Mouse (Mus musculus): ENCODE data around the gene Rps6kb1. TPM values are rescaled to one million over a fixed set of nuclear protein-coding genes. Genes with fewer than 3 reads are reported as not detected.

The Rps6kb1 gene
- polyA plus RNA-seq, 1 experiment: not detected

DNA sequence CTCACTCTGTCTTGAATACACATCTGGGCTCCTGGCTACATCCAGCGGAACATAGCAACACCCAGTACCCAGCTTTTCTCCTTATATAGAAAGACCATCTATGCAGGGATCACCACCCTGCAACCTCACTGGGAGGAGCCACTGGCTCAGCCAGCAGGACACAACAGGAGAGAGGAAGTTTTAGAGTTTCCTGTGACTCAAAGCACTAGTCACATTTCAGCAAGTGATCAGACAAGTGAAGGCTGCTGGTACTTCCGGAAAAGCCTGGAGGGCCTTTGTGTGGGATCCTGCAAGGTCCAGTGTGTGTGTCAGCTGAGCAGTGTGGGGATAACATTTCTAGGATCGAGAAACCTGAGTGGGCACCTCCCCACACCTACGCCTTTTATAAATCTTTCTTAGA lies 32.6 kb upstream of the Rps6kb1 start:
- peaks cover 4% of the 10 kb centered on the region; the same call in 1 of the 2 replicates for H3K4me1 ChIP-seq (ENCODE audit: control insufficient read depth, insufficient read depth, low read length)
- H3K27ac ChIP-seq (ENCODE audit: insufficient read depth, low read depth, low read length): no peak overlapping the region
- H3K4me3 ChIP-seq (ENCODE audit: insufficient read depth, low read depth, low read length): no peak overlapping the region
- 82% methylated on average over 4 of the region's 4 CpGs for WGBS
- TF ChIP-seq POLR2A (IDR thresholded peaks at IDR 0.05; ENCODE audit: insufficient read depth, low read depth, low read length): no peak
- TF ChIP-seq CTCF (IDR thresholded peaks at IDR 0.05; ENCODE audit: insufficient read depth, low read depth, low read length): no peak

DNA sequence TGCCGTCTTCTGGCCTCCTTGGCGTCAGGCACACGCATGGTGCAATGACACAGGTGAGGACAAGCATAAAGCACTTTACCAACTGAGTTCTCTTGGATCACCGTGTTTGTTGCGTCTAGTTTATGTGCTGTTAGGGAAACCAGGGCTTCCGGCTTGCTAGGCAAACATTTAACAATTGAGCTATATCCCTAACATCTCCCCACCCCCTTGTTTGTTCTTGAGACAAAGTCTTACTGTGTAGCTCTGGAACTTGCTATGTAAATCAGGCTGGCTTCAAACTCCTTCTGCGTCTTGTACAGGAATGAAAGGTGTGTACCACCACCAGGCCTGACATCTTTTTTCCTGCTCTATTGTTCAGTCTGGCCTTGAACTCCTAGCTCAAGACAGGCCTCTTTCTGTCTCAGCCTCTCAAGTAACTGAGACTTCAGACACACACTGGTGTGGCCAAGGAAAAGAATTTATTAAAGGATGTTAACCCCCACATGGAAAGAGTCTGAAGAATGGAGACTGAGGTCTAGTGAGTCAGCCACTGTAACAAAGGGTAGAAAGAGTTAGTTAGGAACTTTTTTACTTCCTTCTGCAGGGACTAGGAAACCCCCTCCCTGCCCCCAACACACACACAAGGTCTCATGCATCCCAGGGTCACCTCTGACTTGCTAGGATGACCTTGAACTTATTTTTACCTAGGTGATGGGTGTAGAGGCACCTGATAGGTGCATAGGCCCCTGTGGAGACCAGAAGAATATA lies 31.2 kb upstream of the Rps6kb1 start:
- Histone ChIP-seq H3K4me1 (ENCODE audit: control insufficient read depth, insufficient read depth, low read length) (peaks cover 7% of the 10 kb centered on the region; the same call in 1 of the 2 replicates), H3K4me3 (ENCODE audit: insufficient read depth, low read depth, low read length) (no peak overlapping the region), H3K27ac (ENCODE audit: insufficient read depth, low read depth, low read length) (no peak overlapping the region)
- WGBS: 66% methylated on average over 7 of the region's 7 CpGs
- TF ChIP-seq POLR2A (IDR thresholded peaks at IDR 0.05; ENCODE audit: insufficient read depth, low read depth, low read length) (no peak), CTCF (IDR thresholded peaks at IDR 0.05; ENCODE audit: insufficient read depth, low read depth, low read length) (no peak)

- Histone ChIP-seq H3K4me3 (ENCODE audit: insufficient read depth, low read depth, low read length) (no peak overlapping the region), H3K4me1 (ENCODE audit: control insufficient read depth, insufficient read depth, low read length) (peaks cover 7% of the 10 kb centered on the region; the same call in 1 of the 2 replicates), H3K27ac (ENCODE audit: insufficient read depth, low read depth, low read length) (no peak overlapping the region)
- TF ChIP-seq POLR2A (IDR thresholded peaks at IDR 0.05; ENCODE audit: insufficient read depth, low read depth, low read length) (no peak), CTCF (IDR thresholded peaks at IDR 0.05; ENCODE audit: insufficient read depth, low read depth, low read length) (no peak)
- WGBS: 82% methylated on average over 2 of the region's 2 CpGs
Measured at GRCm38 (mm10) chr11:86574408-86574807, 29.8 kb upstream of the Rps6kb1 start.

GRCm38 (mm10) chr11:86573646-86574231 lies 29.1 kb upstream of the Rps6kb1 start:
- TF ChIP-seq CTCF (IDR thresholded peaks at IDR 0.05; ENCODE audit: insufficient read depth, low read depth, low read length) (no peak), POLR2A (IDR thresholded peaks at IDR 0.05; ENCODE audit: insufficient read depth, low read depth, low read length) (no peak)
- no peak overlapping the region for H3K27ac ChIP-seq (ENCODE audit: insufficient read depth, low read depth, low read length)
- 89% methylated on average over 6 of the region's 6 CpGs for WGBS
- H3K4me3 ChIP-seq (ENCODE audit: insufficient read depth, low read depth, low read length): no peak overlapping the region
- peaks cover 4% of the 10 kb centered on the region; the same call in 1 of the 2 replicates for H3K4me1 ChIP-seq (ENCODE audit: control insufficient read depth, insufficient read depth, low read length)

DNA sequence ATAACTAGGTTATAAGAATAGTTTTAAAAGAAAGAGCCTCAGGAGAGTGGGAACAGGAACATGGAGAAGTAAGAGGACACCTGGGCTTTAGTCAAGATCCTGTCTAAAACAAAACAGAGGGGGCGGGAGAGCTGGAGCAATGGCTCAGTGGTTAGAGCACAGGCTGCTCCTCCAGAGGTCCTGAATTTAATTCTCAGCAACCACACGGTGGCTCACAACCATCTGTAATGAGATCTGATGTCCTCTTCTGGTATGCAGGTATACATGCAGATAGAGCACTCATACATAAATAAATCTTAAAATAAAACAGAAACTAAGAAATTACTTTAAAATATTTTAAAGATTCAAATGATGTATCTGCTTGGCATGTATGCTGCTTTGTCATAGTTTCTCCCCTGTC lies 28.0 kb upstream of the Rps6kb1 start:
- H3K4me1 ChIP-seq (ENCODE audit: control insufficient read depth, insufficient read depth, low read length): peaks cover 3% of the 10 kb centered on the region; the same call in 1 of the 2 replicates
- TF ChIP-seq CTCF (IDR thresholded peaks at IDR 0.05; ENCODE audit: insufficient read depth, low read depth, low read length): no peak
- TF ChIP-seq POLR2A (IDR thresholded peaks at IDR 0.05; ENCODE audit: insufficient read depth, low read depth, low read length): no peak
- 65% methylated on average over 2 of the region's 2 CpGs for WGBS
- no peak overlapping the region for H3K4me3 ChIP-seq (ENCODE audit: insufficient read depth, low read depth, low read length)
- no peak overlapping the region for H3K27ac ChIP-seq (ENCODE audit: insufficient read depth, low read depth, low read length)

DNA sequence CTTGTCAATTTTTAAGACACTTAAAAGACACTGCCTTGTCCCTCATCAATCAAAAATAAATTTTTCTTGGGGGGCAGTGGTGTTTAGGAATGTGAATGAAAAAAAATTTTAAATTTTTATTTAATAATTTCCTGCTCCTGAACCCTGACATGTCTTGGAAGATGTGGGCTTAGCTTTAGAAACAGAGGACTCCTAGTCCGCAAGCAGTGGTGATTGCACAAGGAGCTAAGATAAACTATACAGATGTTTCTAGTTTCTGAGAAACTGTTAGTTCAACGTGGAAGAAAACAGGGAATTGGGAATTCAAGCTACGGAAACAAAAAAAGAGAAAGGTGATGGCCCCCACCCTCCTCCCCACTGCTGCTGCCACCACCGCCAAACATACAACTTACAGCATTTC lies 27.3 kb upstream of the Rps6kb1 start:
- TF ChIP-seq POLR2A (IDR thresholded peaks at IDR 0.05; ENCODE audit: insufficient read depth, low read depth, low read length) (no peak), CTCF (IDR thresholded peaks at IDR 0.05; ENCODE audit: insufficient read depth, low read depth, low read length) (no peak)
- no peak overlapping the region for H3K27ac ChIP-seq (ENCODE audit: insufficient read depth, low read depth, low read length)
- WGBS: 80% methylated on average over 4 of the region's 4 CpGs
- no peak overlapping the region for H3K4me3 ChIP-seq (ENCODE audit: insufficient read depth, low read depth, low read length)
- peaks cover 3% of the 10 kb centered on the region; the same call in 1 of the 2 replicates for H3K4me1 ChIP-seq (ENCODE audit: control insufficient read depth, insufficient read depth, low read length)

DNA sequence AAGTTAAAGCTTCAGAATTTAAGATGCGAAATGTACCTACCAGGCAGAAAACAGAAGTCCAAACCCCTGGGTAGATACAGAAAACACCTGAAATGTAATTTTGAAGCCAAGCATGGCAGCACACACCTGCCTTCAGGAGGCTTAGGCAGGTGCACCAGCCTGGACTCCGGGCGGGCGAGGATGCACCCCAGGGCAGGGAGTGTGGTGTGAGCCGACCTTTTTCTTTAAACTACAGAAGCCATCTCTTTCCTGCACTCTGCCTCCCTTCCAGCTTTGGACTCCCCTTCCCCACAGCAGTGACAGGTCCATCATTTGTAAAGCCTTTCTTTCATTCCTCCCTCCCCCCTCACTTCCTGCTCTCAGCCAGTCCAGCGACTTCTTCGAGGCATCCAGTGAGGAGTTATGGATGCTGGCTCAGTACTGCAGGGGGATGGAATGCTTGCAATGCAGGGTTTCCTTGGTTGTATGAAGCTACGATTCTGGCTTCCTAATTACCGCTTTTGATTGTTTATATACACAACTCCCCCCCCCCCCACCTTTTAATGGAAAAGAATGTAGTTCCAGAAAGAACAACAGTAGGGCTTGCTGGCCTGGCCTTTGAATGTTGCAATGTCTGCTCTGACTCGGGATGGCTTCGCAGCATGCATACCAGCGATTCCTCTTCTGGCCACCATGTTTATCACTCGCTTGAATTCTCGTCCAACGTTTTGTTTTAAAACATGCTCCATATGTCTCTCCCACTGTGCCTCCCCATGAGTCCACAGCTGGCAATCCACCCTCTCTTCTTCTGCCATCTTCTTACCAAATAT lies 26.6 kb upstream of the Rps6kb1 start:
- no peak overlapping the region for H3K4me3 ChIP-seq (ENCODE audit: insufficient read depth, low read depth, low read length)
- 45% methylated on average over 15 of the region's 15 CpGs for WGBS
- TF ChIP-seq CTCF (IDR thresholded peaks at IDR 0.05; ENCODE audit: insufficient read depth, low read depth, low read length): no peak
- no peak for TF ChIP-seq POLR2A (IDR thresholded peaks at IDR 0.05; ENCODE audit: insufficient read depth, low read depth, low read length)
- H3K4me1 ChIP-seq (ENCODE audit: control insufficient read depth, insufficient read depth, low read length): peaks cover 3% of the 10 kb centered on the region; the same call in 1 of the 2 replicates
- no peak overlapping the region for H3K27ac ChIP-seq (ENCODE audit: insufficient read depth, low read depth, low read length)

GRCm38 (mm10) chr11:86570261-86570746 lies 25.7 kb upstream of the Rps6kb1 start:
- Histone ChIP-seq H3K4me3 (ENCODE audit: insufficient read depth, low read depth, low read length) (no peak overlapping the region), H3K27ac (ENCODE audit: insufficient read depth, low read depth, low read length) (no peak overlapping the region), H3K4me1 (ENCODE audit: control insufficient read depth, insufficient read depth, low read length) (peaks cover 3% of the 10 kb centered on the region; the same call in 1 of the 2 replicates)
- no peak for TF ChIP-seq POLR2A (IDR thresholded peaks at IDR 0.05; ENCODE audit: insufficient read depth, low read depth, low read length)
- no peak for TF ChIP-seq CTCF (IDR thresholded peaks at IDR 0.05; ENCODE audit: insufficient read depth, low read depth, low read length)
- 81% methylated on average over 9 of the region's 9 CpGs for WGBS
